Mouse (Mus musculus) left cerebral cortex, postnatal 36 days (tissue): ENCODE results near the gene C130073F10Rik. TPM values are rescaled to one million over a fixed set of nuclear protein-coding genes. Genes with fewer than 3 reads are reported as not detected.
"Not testable (repeated sequence)": the region's sequence is repeated elsewhere in the genome, so short reads cannot be mapped to it uniquely, and the experiment has no call there.

Experiments
- DNase-seq, 2 experiments: peaks; one replicate each; pipeline ENCODE4 v3.0.0; 2021 to 2022; ENCODE audit warnings: low spot score in 2 of 2, mixed read lengths in 1 of 2
- intact Hi-C: fragments of 180-260 bp; cut with DNase I; formaldehyde crosslinking; loops from one replicate; pipeline ENCODE4 v1.15.1; 2025
- total RNA-seq, 2 experiments: library from RNA; stranded (reverse); gene quantifications; 2 replicates each; pipeline ENCODE4 v1.2.3; 2021

C130073F10Rik gene
- not detected for total RNA-seq

GRCm38 (mm10) chr4:101893656-101894420 is at the start of gene C130073F10Rik:
Gene C130073F10Rik (minus strand): TSS chr4:101893789.
- intact Hi-C loops, result no loop called here
- no peak for DNase-seq

GRCm38 (mm10) chr4:101940107-101940506 is 46.5 kb upstream of the C130073F10Rik start, which contains the start of gene Gm12794:
Gene Gm12794 (plus strand): TSS chr4:101940407.
- DNase-seq, intact Hi-C loops: not testable (repeated sequence)

- DNase-seq, intact Hi-C loops: not testable (repeated sequence)
Measured at GRCm38 (mm10) chr4:101908821-101909220, 15.2 kb upstream of the C130073F10Rik start, which contains the start of gene Gm12800. Gene Gm12800 (plus strand): TSS chr4:101909121.

- no peak for DNase-seq
- intact Hi-C loops, result no loop called here
Measured at GRCm38 (mm10) chr4:101889377-101889776, 4.2 kb downstream of the C130073F10Rik start.

GRCm38 (mm10) chr4:101883641-101884040 is 9.9 kb downstream of the C130073F10Rik start:
- intact Hi-C loops, result no loop called here
- DNase-seq, result no peak

- DNase-seq, intact Hi-C loops: not testable (repeated sequence)
Measured at GRCm38 (mm10) chr4:101875687-101876086, 17.9 kb downstream of the C130073F10Rik start.

GRCm38 (mm10) chr4:101872031-101872430 is 21.6 kb downstream of the C130073F10Rik start:
- DNase-seq, intact Hi-C loops: not testable (repeated sequence)

GRCm38 (mm10) chr4:101862289-101862688 is 31.3 kb downstream of the C130073F10Rik start:
- intact Hi-C loops, result no loop called here
- no peak for DNase-seq

- intact Hi-C loops, result no loop called here
- DNase-seq, result peak in 1 of 2 experiments; percentile 7
Measured at GRCm38 (mm10) chr4:101860873-101861272, 32.7 kb downstream of the C130073F10Rik start.

GRCm38 (mm10) chr4:101850908-101851307 is 42.7 kb downstream of the C130073F10Rik start:
- DNase-seq, result no peak
- intact Hi-C loops, result no loop called here

GRCm38 (mm10) chr4:101843923-101844322 is 49.7 kb downstream of the C130073F10Rik start, which contains the start of gene B020004J07Rik:
Gene B020004J07Rik (minus strand): TSS chr4:101844023.
- intact Hi-C loops, DNase-seq: not testable (repeated sequence)

Other genes starting within 250 kb of the C130073F10Rik start
- 10 to 100 TPM; 24.3 to 27.6 TPM for gene Leprot, start 246.1 kb downstream of the C130073F10Rik start, total RNA-seq
- 1 to 10 TPM; 4.2 to 6.3 TPM for gene Lepr, start 176.4 kb downstream of the C130073F10Rik start, total RNA-seq
- gene B020004J07Rik, start 49.8 kb downstream of the C130073F10Rik start, total RNA-seq, result not detected
- not detected for gene Gm12800, start 15.3 kb upstream of the C130073F10Rik start, total RNA-seq
- not detected for gene Gm12794, start 46.6 kb upstream of the C130073F10Rik start, total RNA-seq
- not detected for gene Gm12790, start 87.3 kb upstream of the C130073F10Rik start, total RNA-seq
- not detected for gene Gm12789, start 92.8 kb upstream of the C130073F10Rik start, total RNA-seq
- gene Pde4b, start 193.8 kb upstream of the C130073F10Rik start, total RNA-seq, result 100 to 1,000 TPM; 129 to 140 TPM